Mouse (Mus musculus) adrenal gland, adult 18-20 months (tissue): Measurements from ENCODE around the gene Ly6g6e. TPM values are rescaled to one million over a fixed set of nuclear protein-coding genes. Genes with fewer than 3 reads are reported as not detected.
"Not testable (repeated sequence)": the region's sequence is repeated elsewhere in the genome, so short reads cannot be mapped to it uniquely, and the experiment has no call there.

Experiments
- DNase-seq, 2 experiments: peaks; one replicate each; pipeline ENCODE4 v3.0.0; 2021 to 2022; ENCODE audit warnings: low spot score in 2 of 2
- long read RNA-seq, 2 experiments: library from polyadenylated mRNA; stranded (forward); transcript quantifications; one replicate each; pipeline ENCODE4 v2.0.0; 2021
- total RNA-seq, 2 experiments: library from RNA; stranded (reverse); gene quantifications; 1 replicate in 1 of 2; 2 replicates in 1 of 2; pipeline ENCODE4 v1.2.3; 2021

The Ly6g6e gene
- total RNA-seq: not detected
- long read RNA-seq, experiment 1: 0 reads
- long read RNA-seq, experiment 2: 0 reads

DNA sequence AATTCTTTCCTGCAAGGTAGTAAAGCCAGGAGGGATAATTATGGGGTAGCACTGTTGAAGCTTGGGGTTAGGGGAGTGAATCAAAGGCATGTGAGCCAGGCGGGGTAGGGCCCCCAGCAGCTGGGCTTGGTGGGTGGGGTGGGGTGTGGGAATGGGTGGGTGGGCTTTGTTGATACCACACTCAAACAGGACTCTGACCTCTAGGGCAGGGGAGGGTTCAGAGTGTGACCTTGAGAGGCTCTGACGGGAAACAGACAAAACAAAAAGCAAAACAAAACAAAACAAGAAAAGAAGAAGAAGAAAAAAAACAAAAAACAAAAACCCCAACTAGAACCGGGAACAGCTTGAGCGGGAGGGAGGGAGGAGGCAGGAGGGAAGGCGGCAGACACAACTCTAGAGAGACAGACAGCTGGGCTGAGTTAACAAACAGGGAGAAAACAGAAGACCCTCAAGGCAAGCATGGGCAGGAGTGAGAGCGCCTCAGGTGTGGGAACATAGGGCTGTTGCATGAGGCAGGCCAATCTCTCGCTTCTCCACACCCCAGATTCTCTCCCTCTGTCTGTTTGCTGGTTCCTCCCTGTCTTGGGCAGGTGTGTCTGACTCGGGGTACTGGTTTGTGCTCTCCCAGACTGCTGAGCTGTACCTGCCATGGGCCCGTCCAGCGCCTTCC lies at the start of gene Ly6g6e:
Gene Ly6g6e, plus strand, starts transcription at position 396 of the 670 bp plus-strand sequence.
- DNase-seq: no peak

DNA sequence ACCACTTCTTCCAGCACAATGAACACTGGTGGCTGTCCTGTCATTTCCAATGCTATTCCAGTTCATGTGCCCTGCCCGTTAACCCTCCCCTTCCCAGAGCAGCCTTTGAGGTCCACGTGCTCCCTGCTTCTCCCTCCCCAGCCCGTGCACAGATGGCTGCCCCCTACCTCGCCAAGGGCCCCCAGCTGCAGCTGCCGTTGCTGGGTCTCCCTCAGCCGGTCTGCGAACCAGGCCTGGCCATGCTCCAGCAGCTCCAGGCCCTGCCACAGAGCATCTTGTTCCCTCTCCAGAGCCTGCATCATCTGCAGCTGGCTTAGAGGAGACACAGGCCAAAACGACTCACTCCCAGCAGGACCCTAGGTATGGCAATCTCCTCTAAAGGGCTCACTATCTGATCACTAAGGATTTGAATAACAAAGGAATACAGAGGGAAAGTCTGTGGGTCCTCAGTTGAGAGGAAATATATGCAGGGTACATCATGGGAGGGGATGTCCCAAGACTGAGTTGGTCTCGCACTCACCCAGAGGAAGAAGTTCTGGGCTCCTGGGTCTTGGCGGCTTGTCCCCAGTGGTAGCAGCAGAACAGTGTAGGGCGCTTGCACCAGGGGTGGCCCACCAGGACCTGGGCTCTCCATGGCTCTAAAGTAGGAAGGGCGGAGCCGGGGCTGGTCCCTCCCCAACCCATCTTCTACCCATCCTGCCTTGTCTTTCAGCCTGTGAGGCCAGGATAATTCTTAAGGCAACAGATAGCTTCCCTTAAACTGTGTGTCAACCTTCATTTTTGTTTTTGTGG lies 49.2 kb upstream of the Ly6g6e start, which contains the start of gene Sapcd1:
Gene Sapcd1, minus strand, starts transcription at position 740 of the 792 bp plus-strand sequence.
- no peak for DNase-seq

DNA sequence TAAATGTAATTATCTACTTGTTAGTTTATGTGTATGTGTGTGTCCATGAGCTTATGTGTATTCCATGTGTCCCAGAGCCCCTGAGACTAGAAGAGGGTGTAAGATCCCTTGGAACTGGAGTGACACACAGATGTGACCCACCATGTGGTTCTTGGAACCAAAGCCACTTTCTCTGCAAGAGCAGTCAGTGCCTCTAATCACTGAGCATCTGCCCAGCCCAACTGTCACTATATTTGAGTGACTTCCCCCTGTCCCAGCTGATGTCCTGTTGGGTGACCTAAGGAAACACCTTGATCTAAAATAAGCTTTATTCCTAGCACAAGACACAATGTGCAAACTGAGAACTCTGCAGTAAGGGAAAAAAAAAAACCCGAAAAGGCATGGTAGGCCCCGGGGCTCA lies 48.4 kb upstream of the Ly6g6e start:
- DNase-seq: no peak

DNA sequence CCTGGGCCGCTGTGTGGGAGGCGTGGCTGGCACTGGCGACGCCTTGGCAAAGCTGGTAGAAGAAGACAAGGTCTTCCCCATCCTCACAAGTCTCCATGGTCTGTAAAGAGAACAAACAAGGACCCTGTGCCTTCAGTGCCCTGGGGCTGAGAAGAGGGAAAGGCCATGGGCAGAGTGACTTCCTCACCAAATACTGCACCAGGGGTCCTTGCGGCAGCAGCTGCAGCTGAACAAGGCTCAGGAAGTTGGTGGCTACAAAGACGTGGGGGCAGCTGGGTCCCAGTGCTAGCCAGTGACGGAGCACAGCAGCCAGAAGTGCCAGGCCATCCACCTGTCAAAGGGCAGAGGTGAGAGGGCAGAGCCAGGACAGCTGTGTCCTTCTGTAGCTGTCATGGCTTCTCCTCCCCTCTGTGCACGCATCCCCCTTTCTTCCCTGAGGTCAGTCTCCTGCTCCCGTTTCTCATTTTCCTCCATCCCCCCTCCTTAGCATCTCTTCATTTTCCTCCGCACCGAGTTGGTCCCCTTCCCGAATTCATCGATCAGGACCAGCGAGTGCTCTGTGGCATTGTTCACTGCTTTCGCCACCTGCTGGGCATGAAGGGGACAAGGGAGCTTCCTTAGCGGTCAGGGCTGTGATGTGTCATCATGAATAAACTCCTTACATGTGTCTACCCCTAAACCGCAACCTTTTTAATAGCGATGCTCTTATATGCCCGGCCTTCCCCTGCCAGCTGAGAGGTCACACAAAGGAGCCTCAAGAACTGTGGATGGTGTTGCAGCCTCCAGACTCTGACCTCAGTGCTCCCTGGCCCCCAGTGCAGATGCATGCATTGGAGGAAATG lies 46.8 kb upstream of the Ly6g6e start:
- no peak for DNase-seq

DNA sequence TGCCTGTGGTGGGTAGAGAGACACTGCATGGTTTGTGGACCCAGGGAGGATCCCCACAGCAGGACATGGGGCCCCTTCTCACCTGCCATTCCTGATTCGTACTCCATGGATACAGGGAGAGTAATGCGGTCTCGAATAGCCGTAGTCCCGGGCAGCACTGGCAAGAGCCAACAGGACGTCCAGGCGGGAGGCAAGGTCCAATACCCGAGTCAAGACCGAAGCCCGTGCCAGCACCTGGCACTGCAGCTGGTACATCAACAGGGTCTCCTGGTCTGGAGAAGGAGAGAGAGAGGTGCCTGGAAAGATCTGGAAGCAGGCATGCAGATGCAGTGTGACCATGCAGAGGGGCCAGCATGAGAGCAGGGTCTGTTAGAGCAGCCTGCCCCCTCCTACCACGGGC lies 45.4 kb upstream of the Ly6g6e start:
- DNase-seq: no peak

DNA sequence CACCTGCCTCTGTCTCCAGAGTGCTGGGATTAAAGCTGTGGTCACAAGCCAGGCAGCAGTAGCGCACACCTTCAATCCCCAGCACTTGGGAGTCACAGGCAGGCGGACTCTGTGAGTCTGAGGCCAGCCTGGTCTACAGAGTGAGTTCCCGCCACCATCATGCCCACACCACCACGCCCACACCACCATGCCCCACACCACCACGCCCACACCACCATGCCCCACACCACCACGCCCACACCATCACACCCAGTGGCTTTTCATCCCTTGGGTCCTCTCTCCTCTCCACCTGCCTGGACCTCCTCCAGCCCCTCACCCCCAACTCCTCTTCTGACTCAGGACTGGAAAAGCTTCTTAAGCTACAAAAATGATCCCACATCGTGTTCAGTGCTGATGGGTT lies 44.8 kb upstream of the Ly6g6e start:
- DNase-seq: no peak

DNA sequence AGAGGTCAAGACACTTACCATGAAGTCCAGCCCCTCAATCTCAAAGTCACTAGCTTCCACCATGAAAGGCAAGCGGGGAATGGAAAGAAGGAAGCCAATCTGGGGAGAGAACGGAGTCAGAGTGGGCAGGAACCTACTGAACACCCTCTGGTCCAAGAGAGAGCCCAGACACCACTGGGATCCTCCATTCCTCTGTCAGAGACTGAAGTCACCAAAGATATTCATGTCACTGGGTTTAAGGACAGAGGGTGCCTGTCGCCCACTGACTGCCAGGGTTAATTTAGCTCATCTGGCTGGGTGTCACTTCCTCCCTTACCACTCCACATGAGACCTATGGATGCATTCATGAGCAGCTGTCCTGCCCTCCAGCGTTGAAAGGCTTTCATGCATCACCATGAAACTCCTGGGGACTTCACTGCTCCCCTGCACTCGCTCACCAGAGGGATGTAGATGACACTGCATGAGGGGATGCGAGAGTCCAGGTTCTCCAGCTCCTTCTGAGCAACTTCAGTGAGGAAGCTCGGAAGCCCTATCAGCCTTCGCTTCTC lies 44.3 kb upstream of the Ly6g6e start:
- DNase-seq: no peak

DNA sequence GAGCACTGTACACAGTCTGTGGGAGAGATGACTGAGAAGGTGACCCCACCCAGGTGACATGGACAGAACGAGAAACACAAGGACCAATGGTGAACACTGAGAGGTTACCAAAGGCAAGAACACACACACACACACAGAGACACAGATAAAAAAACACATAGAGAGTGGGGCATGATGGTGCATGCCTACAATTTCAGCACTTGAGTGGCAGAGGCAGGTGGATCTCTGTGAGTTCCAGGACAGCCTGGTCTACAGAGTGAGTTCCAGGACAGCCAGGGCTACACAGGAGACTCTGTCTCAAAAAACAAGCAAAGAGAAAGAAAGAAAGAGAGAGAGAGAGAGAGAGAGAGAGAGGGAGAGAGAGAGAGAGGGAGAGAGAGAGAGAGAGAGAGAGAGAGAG lies 43.0 kb upstream of the Ly6g6e start:
- not testable (repeated sequence) for DNase-seq

DNA sequence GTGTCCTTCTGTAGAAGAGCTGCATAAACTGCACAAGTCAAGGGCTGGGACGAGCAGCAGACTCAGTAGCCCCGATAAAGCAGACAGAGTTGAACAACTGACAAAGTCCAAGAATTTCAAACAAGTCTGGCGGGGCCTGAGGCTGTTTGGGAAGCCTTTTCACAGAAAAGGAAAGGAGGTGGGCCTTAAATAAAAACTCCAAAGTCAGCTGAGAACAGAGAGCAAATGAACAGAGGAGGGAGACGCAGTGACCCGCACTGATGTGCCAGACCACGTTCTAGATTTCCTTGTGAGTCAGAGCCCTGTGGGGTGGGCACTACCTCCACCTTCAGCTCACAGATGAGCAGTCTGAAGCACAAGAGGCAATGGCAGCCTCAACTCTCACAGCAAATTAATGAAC lies 41.8 kb upstream of the Ly6g6e start:
- no peak for DNase-seq

DNA sequence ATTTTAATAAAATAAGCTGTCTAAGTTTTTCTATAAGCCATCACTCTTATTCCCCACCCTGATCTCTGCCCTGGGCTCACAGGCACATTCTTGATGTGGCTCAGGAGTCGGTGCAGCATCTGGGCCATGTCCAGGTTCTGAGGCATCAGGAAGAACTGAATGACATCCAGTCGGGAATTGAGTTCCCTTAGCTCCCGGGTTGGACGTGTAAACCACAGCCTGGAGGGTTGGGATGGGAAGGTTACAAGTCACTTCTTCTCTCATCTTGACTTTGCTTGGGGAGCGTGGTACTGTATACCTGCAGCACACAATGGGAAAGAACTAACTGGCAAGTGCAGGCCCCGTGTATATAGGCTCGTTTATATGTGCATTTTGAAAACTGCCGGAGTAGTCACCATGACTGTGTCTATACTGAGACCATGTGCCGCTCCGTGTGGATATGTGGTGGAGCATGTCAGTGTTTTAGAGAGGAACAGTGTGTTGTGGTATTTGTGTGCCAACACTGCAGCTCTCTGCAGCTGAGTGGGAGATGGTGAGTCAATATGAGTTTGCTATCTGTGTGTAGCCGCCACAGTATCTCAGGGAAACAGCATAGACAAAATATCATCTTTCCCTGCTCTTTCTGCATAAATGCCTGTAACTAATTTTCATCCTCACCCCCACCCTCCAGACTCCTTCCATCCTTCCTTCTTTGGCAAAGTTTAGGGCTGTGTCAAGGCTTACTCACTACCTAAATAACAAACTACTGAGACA lies 37.4 kb upstream of the Ly6g6e start:
- no peak for DNase-seq

DNA sequence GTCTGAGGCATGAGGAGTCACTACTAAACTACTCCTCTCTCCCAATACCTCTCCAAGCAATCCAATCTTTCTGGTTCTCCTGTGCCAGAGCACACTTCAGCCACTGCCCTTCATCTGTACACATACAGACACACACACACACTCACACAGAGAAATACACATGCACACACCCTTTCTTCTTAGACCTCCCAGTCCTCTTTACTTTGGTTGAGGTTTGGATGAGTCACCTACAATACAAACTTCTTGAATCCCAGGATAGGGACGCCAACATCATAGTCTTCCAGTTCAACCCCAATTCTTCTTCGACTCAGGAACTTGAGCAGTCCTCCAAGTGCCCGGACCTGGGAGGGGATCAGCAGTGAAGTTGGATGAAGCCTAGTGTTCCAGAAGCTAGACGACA lies 32.9 kb upstream of the Ly6g6e start:
- DNase-seq: no peak

DNA sequence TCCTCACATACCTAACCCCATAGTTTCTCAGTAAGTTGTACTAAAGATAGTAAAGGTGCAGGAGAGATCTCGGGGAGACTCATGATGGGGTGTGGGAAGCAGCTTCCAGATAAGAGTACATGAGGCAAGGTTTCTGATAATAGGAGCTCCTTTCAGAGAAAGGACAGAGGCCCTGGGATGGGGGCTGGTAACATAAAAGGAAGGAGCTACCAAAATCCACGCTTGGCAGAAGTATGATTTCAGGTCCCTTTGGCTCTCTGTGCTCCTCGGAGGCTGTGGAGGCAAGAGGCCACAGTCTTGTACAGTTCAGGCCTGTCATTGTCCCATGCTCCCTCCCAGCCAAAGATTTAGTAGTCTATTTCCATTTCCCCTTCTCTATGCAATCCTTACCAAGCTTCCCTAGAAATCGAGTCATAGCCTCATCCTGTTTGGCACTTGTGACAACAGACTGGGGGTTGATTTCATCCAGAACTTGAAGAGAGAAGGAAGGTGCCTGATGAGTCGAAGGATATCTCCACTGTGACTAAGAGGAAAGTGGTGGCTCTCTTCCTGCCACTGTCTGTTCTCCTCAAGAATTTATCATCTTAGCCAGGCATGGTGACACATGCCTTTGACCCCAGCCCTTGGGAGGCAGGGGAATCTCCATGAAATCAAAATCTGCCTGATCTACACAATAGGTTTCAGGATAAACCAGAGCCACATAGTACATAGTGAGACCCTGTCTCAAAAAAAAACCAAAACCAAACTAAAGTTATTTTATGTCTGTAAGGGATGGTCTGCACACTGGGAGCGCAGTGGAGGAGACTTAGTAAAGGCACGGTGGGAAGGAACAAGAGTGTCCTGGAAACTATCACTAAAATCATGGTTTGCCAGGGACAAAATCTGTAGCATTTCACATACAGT lies 31.5 kb upstream of the Ly6g6e start:
- no peak for DNase-seq

DNA sequence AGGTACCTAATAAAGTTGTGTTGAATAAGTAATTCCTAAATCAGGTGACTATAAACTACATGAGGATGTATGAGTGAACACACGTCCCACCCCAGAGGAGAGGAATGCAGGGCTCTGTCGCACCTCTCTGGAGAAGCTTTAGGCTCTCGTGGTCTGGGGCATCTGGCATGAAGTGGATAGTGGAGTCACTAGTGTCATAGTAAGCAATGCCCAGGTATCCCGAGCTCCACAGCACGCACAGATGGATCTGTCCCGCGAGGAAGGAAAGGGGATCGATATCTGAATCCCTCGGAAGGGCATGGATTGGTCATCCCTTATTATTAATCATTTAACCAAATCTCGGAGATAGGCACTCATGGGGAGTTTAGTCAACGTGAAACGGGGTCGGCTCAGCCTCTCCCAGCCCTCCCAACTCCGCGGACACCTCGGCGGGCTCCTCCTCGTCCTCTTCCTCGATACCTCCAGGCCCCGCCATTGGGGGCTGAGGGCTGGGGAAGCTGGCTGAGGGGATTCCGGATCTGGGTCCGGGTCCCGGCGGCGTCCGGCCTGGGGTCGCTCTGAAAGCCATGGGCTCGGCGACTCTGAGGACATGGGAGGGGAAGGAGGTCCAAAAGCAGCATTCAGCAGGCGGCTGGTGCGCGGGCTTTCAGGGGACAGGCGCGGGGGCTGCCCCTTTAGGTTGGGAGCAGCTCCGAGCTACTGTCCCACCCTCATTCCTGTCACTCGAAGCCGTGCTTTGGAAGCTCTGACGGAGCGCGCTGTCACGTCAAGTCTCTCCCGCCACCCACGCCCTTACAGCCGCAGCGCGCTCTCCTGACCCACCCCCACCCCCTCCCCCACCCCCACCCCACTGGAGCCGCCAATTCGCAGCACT lies 30.7 kb upstream of the Ly6g6e start:
- no peak for DNase-seq

DNA sequence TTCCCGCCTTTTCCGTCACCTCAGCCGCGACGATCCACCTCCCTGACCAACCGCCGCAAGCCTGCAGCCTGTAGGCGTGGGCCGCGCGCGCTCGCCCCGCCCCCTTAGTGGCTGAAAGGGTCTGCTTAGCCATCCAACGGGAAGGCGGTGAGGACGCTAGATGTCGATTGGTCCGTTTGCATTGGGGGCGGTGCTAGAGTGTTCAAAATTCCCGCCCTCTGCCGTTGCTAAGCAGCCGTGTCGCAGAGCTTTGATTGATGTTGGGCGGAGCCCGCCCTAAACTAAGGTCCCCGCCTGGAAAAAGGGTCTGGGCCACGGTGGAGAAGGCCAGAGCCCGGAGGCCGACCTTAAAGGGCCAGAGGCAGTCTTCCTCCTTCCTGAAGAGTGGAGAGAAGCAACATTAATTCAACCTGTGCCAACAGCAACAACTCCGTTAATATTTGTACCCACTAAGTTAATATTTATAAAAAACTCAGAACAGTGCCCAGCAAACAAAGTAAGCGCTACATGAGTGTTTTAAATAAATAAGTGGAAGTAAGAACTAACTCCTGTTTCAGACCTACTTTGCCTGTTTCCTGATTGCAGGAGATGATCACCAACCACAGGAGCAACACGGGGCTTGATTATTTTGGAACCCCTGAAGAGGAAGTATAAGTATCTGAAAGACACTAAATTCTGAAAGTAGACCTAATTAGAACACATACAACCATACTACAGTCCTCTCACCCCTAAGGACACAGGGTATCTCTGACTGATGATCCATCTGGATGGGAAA lies 29.8 kb upstream of the Ly6g6e start, which contains the start of gene Msh5:
Gene Msh5, minus strand, starts transcription at position 65 of the 775 bp plus-strand sequence.
- peak; percentile 90 to 91 for DNase-seq

DNA sequence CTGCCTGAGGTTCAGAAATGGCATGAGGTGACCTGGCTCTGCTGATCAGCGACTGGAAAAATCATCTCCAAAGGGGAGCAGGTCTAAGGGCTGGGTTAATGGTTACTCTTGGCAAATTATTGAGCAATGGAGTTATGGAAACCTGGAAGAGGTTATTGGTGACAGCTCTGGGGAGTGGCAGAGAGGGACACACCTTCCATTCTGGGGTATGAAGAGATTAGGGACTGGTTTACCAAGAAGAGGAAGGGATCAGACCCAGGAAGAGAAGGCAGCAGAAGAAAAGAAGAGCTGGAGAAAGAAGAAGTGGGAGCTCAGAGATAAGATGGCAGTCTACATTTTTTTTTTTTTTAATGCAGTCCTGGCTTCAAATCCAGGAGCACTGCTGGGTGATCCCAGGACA lies 29.0 kb upstream of the Ly6g6e start:
- DNase-seq: no peak

DNA sequence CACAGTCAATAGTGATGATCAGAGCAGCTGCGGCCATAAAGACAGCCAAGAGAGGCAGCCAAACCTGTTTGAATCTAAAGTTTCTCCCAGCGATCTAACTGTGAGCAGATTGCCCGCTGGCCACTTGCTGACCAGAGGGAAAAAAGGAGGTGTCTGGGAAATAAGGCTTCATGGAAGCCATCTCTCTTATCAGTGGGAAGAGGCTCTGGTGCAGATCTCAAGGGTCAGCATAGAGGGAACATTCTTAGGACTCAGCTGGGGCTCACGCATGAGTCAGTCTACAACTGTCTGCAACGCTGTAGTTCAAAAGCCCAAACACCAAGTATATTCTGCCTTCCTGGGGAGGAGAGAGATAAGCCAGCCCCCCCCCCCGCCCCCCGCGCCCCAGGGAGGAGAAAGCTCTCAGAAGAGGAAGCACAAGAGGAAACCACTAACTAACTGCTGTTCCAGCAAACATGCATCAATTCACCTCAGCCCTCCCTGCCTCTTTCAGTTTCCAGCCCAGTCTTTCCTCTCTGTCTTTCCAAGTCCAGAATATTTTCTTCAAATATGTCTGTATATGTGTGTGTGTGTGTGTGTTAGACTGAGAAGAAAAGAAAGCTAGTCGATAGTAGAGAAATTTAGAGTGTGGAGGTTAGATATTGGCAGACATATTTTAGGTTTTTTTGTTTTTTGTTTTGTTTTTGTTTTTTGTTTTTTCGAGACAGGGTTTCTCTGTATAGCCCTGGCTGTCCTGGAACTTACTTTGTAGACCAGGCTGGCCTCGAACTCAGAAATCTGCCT lies 28.4 kb upstream of the Ly6g6e start:
- no peak for DNase-seq

DNA sequence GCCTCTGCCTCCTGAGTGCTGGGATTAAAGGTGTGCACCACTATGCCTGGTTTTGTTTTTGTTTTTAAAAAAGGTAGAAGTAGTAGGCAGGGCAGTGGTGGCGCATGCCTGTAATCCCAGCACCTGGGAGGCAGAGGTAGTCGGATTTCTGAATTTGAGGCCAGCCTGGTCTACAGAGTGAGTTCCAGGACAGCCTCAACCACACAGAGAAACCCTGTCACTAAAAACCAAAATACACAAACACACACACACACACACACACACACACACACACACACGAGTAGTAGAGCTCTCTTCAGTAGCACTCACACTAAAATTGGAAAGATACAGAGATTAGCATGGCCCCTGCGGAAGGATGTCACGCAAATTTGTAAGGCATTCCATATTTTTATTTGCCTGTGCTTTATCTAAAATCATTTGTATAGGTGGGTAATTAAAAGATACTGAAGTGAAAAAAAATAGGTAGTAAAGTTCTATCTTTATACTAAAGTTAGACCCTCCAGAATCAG lies 27.7 kb upstream of the Ly6g6e start:
- no peak for DNase-seq
